Mouse (Mus musculus): Measurements from ENCODE around the gene Rnpepl1. TPM values are rescaled to one million over a fixed set of nuclear protein-coding genes. Genes with fewer than 3 reads are reported as not detected.
A peak's percentile ranks its signal among the peaks of the same experiment; 100 is the strongest.
"Not testable (repeated sequence)": the region's sequence is repeated elsewhere in the genome, so short reads cannot be mapped to it uniquely, and the experiment has no call there.

Rnpepl1 gene
- polyA plus RNA-seq, 1 experiment from 2014 or later: 31.8 TPM

- Histone ChIP-seq H3K36me3 (ENCODE audit: control insufficient read depth, insufficient read depth, low read length) (peaks cover 8% of the 10 kb centered on the region; the same call in 1 of the 2 replicates), H3K4me1 (replicated peaks; ENCODE audit: control insufficient read depth, insufficient read depth, low read length) (peaks cover 11% of the 10 kb centered on the region; the same call in 1 of the 2 replicates), H3K27ac (ENCODE audit: low read depth, low read length) (no peak overlapping the region), H3K4me2 (ENCODE audit: low read depth, low read length, severe bottlenecking) (no peak overlapping the region), H3K9ac (ENCODE audit: low read length) (no peak overlapping the region), H3K27me3 (ENCODE audit: control insufficient read depth, insufficient read depth, low read length) (no peaks in the 10 kb centered on the region), H3K4me3 (ENCODE audit: low read depth, low read length) (no peak overlapping the region), H3K9me3 (ENCODE audit: control insufficient read depth, low read length) (no peaks in the 10 kb centered on the region)
- no peak for DNase-seq (ENCODE audit: low spot score)
- WGBS: 86% methylated on average over 3 of the region's 3 CpGs
- no peak for ATAC-seq (replicated peaks; ENCODE audit: low FRiP score)
Measured at GRCm38 (mm10) chr1:92937797-92938196, 27.2 kb downstream of the Rnpepl1 start.

GRCm38 (mm10) chr1:92939746-92940145 lies 29.2 kb downstream of the Rnpepl1 start:
- ATAC-seq (replicated peaks; ENCODE audit: low FRiP score): no peak
- no peak overlapping the region for H3K9ac ChIP-seq (ENCODE audit: low read length)
- H3K27ac ChIP-seq (ENCODE audit: low read depth, low read length): no peak overlapping the region
- no peak overlapping the region for H3K4me2 ChIP-seq (ENCODE audit: low read depth, low read length, severe bottlenecking)
- peaks cover 7% of the 10 kb centered on the region; the same call in 1 of the 2 replicates for H3K4me1 ChIP-seq (replicated peaks; ENCODE audit: control insufficient read depth, insufficient read depth, low read length)
- DNase-seq (ENCODE audit: low spot score): no peak
- WGBS: 92% methylated on average over 4 of the region's 4 CpGs
- H3K36me3 ChIP-seq (ENCODE audit: control insufficient read depth, insufficient read depth, low read length): peaks cover 8% of the 10 kb centered on the region; the same call in 1 of the 2 replicates
- H3K9me3 ChIP-seq (ENCODE audit: control insufficient read depth, low read length): no peaks in the 10 kb centered on the region
- no peak overlapping the region for H3K4me3 ChIP-seq (ENCODE audit: low read depth, low read length)
- H3K27me3 ChIP-seq (ENCODE audit: control insufficient read depth, insufficient read depth, low read length): no peaks in the 10 kb centered on the region

GRCm38 (mm10) chr1:92943219-92943989 lies 32.8 kb downstream of the Rnpepl1 start:
- Histone ChIP-seq H3K27ac (ENCODE audit: low read depth, low read length) (no peak overlapping the region), H3K27me3 (ENCODE audit: control insufficient read depth, insufficient read depth, low read length) (no peaks in the 10 kb centered on the region), H3K4me2 (ENCODE audit: low read depth, low read length, severe bottlenecking) (no peak overlapping the region), H3K4me3 (ENCODE audit: low read depth, low read length) (no peak overlapping the region), H3K9ac (ENCODE audit: low read length) (no peak overlapping the region), H3K36me3 (ENCODE audit: control insufficient read depth, insufficient read depth, low read length) (peaks cover 8% of the 10 kb centered on the region; the same call in 1 of the 2 replicates), H3K4me1 (replicated peaks; ENCODE audit: control insufficient read depth, insufficient read depth, low read length) (no peaks in the 10 kb centered on the region), H3K9me3 (ENCODE audit: control insufficient read depth, low read length) (no peaks in the 10 kb centered on the region)
- ATAC-seq (replicated peaks; ENCODE audit: low FRiP score) (no peak), DNase-seq (ENCODE audit: low spot score) (no peak)
- WGBS: 94% methylated on average over 19 of the region's 19 CpGs

- DNase-seq (ENCODE audit: low spot score) (peak; percentile 32), ATAC-seq (replicated peaks; ENCODE audit: low FRiP score) (no peak)
- no peaks in the 10 kb centered on the region; the same call in 1 of the 2 replicates for H3K36me3 ChIP-seq (ENCODE audit: control insufficient read depth, insufficient read depth, low read length)
- H3K4me1 ChIP-seq (replicated peaks; ENCODE audit: control insufficient read depth, insufficient read depth, low read length): no peaks in the 10 kb centered on the region
- no peak overlapping the region for H3K27ac ChIP-seq (ENCODE audit: low read depth, low read length)
- no peaks in the 10 kb centered on the region for H3K9me3 ChIP-seq (ENCODE audit: control insufficient read depth, low read length)
- no peak overlapping the region for H3K4me2 ChIP-seq (ENCODE audit: low read depth, low read length, severe bottlenecking)
- H3K27me3 ChIP-seq (ENCODE audit: control insufficient read depth, insufficient read depth, low read length): no peaks in the 10 kb centered on the region
- no peak overlapping the region for H3K9ac ChIP-seq (ENCODE audit: low read length)
- 95% methylated on average over 3 of the region's 3 CpGs for WGBS
- no peak overlapping the region for H3K4me3 ChIP-seq (ENCODE audit: low read depth, low read length)
Measured at GRCm38 (mm10) chr1:92947966-92948365, 37.4 kb downstream of the Rnpepl1 start.

- H3K36me3 ChIP-seq (ENCODE audit: control insufficient read depth, insufficient read depth, low read length): no peaks in the 10 kb centered on the region; the same call in 1 of the 2 replicates
- DNase-seq (ENCODE audit: low spot score): no peak
Measured at GRCm38 (mm10) chr1:92949426-92949825, 38.8 kb downstream of the Rnpepl1 start.

GRCm38 (mm10) chr1:92950607-92951006 lies 40.0 kb downstream of the Rnpepl1 start, which contains the start of gene Gpr35:
Gpr35 (plus strand) TSS chr1:92950865.
- H3K4me3 ChIP-seq (ENCODE audit: low read depth, low read length): no peak within 1 kb of the TSS
- 81% methylated on average over 5 of the region's 5 CpGs for WGBS
- DNase-seq (ENCODE audit: low spot score) (no peak), ATAC-seq (replicated peaks; ENCODE audit: low FRiP score) (no peak)
- no peaks in the 10 kb centered on the region for H3K9me3 ChIP-seq (ENCODE audit: control insufficient read depth, low read length)
- H3K4me1 ChIP-seq (replicated peaks; ENCODE audit: control insufficient read depth, insufficient read depth, low read length): no peaks in the 10 kb centered on the region
- no peaks in the 10 kb centered on the region for H3K27me3 ChIP-seq (ENCODE audit: control insufficient read depth, insufficient read depth, low read length)
- H3K9ac ChIP-seq (ENCODE audit: low read length): no peak within 1 kb of the TSS
- no peak within 1 kb of the TSS for H3K4me2 ChIP-seq (ENCODE audit: low read depth, low read length, severe bottlenecking)
- no peak within 1 kb of the TSS for H3K27ac ChIP-seq (ENCODE audit: low read depth, low read length)
- no peaks in the 10 kb centered on the region; the same call in 1 of the 2 replicates for H3K36me3 ChIP-seq (ENCODE audit: control insufficient read depth, insufficient read depth, low read length)

More at GRCm38 (mm10) chr1:92949426-92949825, 38.8 kb downstream of the Rnpepl1 start:
- Histone ChIP-seq H3K4me3 (ENCODE audit: low read depth, low read length) (no peak overlapping the region), H3K9ac (ENCODE audit: low read length) (no peak overlapping the region), H3K27ac (ENCODE audit: low read depth, low read length) (no peak overlapping the region), H3K27me3 (ENCODE audit: control insufficient read depth, insufficient read depth, low read length) (no peaks in the 10 kb centered on the region), H3K9me3 (ENCODE audit: control insufficient read depth, low read length) (no peaks in the 10 kb centered on the region), H3K4me1 (replicated peaks; ENCODE audit: control insufficient read depth, insufficient read depth, low read length) (no peaks in the 10 kb centered on the region), H3K4me2 (ENCODE audit: low read depth, low read length, severe bottlenecking) (no peak overlapping the region)
- no peak for ATAC-seq (replicated peaks; ENCODE audit: low FRiP score)
- 66% methylated on average over 6 of the region's 6 CpGs for WGBS

GRCm38 (mm10) chr1:92953641-92954040 lies 43.1 kb downstream of the Rnpepl1 start:
- Histone ChIP-seq H3K36me3 (ENCODE audit: control insufficient read depth, insufficient read depth, low read length) (no peaks in the 10 kb centered on the region), H3K9ac (ENCODE audit: low read length) (no peak overlapping the region), H3K27me3 (ENCODE audit: control insufficient read depth, insufficient read depth, low read length) (no peaks in the 10 kb centered on the region), H3K4me2 (ENCODE audit: low read depth, low read length, severe bottlenecking) (no peak overlapping the region), H3K4me1 (replicated peaks; ENCODE audit: control insufficient read depth, insufficient read depth, low read length) (no peaks in the 10 kb centered on the region), H3K9me3 (ENCODE audit: control insufficient read depth, low read length) (no peaks in the 10 kb centered on the region), H3K27ac (ENCODE audit: low read depth, low read length) (no peak overlapping the region), H3K4me3 (ENCODE audit: low read depth, low read length) (no peak overlapping the region)
- 66% methylated on average over 2 of the region's 2 CpGs for WGBS
- ATAC-seq (replicated peaks; ENCODE audit: low FRiP score) (no peak), DNase-seq (ENCODE audit: low spot score) (no peak)

GRCm38 (mm10) chr1:92956571-92957335 lies 46.2 kb downstream of the Rnpepl1 start:
- not testable (repeated sequence) for H3K27ac ChIP-seq (ENCODE audit: low read depth, low read length); H3K4me1 ChIP-seq (replicated peaks; ENCODE audit: control insufficient read depth, insufficient read depth, low read length); H3K9me3 ChIP-seq (ENCODE audit: control insufficient read depth, low read length); H3K4me3 ChIP-seq (ENCODE audit: low read depth, low read length); H3K9ac ChIP-seq (ENCODE audit: low read length); DNase-seq (ENCODE audit: low spot score); H3K36me3 ChIP-seq (ENCODE audit: control insufficient read depth, insufficient read depth, low read length); H3K27me3 ChIP-seq (ENCODE audit: control insufficient read depth, insufficient read depth, low read length)
- WGBS: 12% methylated on average over 11 of the region's 11 CpGs
- H3K4me2 ChIP-seq (ENCODE audit: low read depth, low read length, severe bottlenecking): peak overlapping the region; percentile 36; the same call in 1 of the 2 replicates
- 0 out of 2 replicates have a peak, but pooled peaks have one; percentile 36 for ATAC-seq (replicated peaks; ENCODE audit: low FRiP score)
